Mouse (Mus musculus) lung, postnatal 0 days (tissue): Measurements from ENCODE around the gene Hrh3. TPM values are rescaled to one million over a fixed set of nuclear protein-coding genes. Genes with fewer than 3 reads are reported as not detected.

ENCODE experiments used
- ATAC-seq: fragments of 200-750 bp; cut with Nextera tagmentation; 2 replicates; pipeline ENCODE4 v1.8.0; 2017; ENCODE audit warnings: moderate library complexity
- DNase-seq: peaks from one replicate; pipeline ENCODE4 v3.0.0-alpha.2; 2016; ENCODE audit warnings: low spot score
- H3K27ac ChIP-seq: fragments of 300-500 bp; sonication (generic); 2 replicates; pipeline ENCODE4 v1.5.1; 2014; ENCODE audit warnings: antibody characterized with exemption, mild to moderate bottlenecking, low read length, mixed read lengths
- H3K27me3 ChIP-seq: fragments of 300-500 bp; sonication (generic); replicated peaks from 2 replicates; pipeline ENCODE4 v1.6.1; 2014; ENCODE audit warnings: low read length, mixed read lengths; ENCODE audit not compliant: insufficient read depth
- H3K36me3 ChIP-seq: fragments of 300-500 bp; sonication (generic); 2 replicates; pipeline ENCODE4 v1.6.1; 2014; ENCODE audit warnings: low read length, mixed read lengths; ENCODE audit not compliant: insufficient read depth
- H3K4me1 ChIP-seq: fragments of 300-500 bp; sonication (generic); 2 replicates; pipeline ENCODE4 v1.6.1; 2014; ENCODE audit warnings: antibody characterized with exemption, low read depth, low read length, mixed read lengths; ENCODE audit not compliant: insufficient read depth
- H3K4me2 ChIP-seq: fragments of 300-500 bp; sonication (generic); replicated peaks from 2 replicates; pipeline ENCODE4 v1.6.1; 2014; ENCODE audit warnings: low read depth, mild to moderate bottlenecking, low read length, moderate library complexity, mixed read lengths
- H3K4me3 ChIP-seq: fragments of 300-500 bp; sonication (generic); 2 replicates; pipeline ENCODE4 v1.5.1; 2014; ENCODE audit warnings: low read depth, low read length
- H3K9ac ChIP-seq: fragments of 300-500 bp; sonication (generic); replicated peaks from 2 replicates; pipeline ENCODE4 v1.6.1; 2014; ENCODE audit warnings: low read depth, mild to moderate bottlenecking
- H3K9me3 ChIP-seq: fragments of 300-500 bp; sonication (generic); 2 replicates; pipeline ENCODE4 v1.6.1; 2016; ENCODE audit warnings: low read length, mixed read lengths
- CTCF ChIP-seq: IDR thresholded peaks from 2 replicates; pipeline ENCODE4 v1.5.1; 2016; ENCODE audit warnings: antibody characterized with exemption, mild to moderate bottlenecking
- EP300 ChIP-seq: IDR thresholded peaks from 2 replicates; pipeline ENCODE4 v1.6.1; 2016; ENCODE audit warnings: antibody characterized with exemption, mild to moderate bottlenecking, control low read depth
- WGBS: fragments of 180-500 bp; shearing (Covaris S2); extraction: QIAGEN DNeasy Blood & Tissue Kit; methylation state at CpG from one replicate; pipeline ENCODE4 v1.1.7; 2014; 5-methylcytosine and 5-hydroxymethylcytosine counted together
- polyA plus RNA-seq: library from polyadenylated mRNA; unstranded; fragments of >200 nt; fragmentation: Nextera tagmentation; extraction: Ambion mirVana; gene quantifications from 2 replicates; pipeline ENCODE4 v1.2.1, GENCODE M21; 2015

Hrh3 gene
- polyA plus RNA-seq, 1 experiment from 2014 or later = 0.14 TPM

DNA sequence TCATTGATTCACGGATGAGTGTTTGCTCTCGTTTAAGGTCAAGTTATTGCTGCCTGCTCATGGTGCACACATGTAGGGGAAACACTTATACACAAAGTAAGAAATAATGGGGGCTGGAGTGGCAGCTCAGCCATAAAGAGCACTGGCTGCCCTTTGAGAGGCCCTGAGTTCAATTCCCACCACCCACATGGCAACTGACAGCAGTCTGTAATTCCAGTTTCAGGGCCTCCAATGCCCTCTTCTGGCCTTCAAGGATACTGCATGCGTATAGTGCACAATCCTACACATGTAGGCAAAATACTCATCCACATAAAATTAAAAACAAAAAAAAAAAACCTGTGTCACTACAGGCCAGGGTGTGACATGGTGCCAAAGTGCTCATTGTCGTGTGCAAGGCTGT, 16.8 kb downstream of the Hrh3 start:
- no peak for TF ChIP-seq EP300
- TF ChIP-seq CTCF = peak; percentile 39
- no peak overlapping the region for H3K4me2 ChIP-seq
- H3K27me3 ChIP-seq = no peaks in the 10 kb centered on the region
- DNase-seq (no peak), ATAC-seq (no peak)
- 85% methylated on average over 4 of the region's 4 CpGs for WGBS
- no peaks in the 10 kb centered on the region for H3K4me1 ChIP-seq
- no peaks in the 10 kb centered on the region for H3K9me3 ChIP-seq
- no peaks in the 10 kb centered on the region for H3K36me3 ChIP-seq
- H3K9ac ChIP-seq = no peak overlapping the region
- no peak overlapping the region for H3K4me3 ChIP-seq
- no peak overlapping the region for H3K27ac ChIP-seq

DNA sequence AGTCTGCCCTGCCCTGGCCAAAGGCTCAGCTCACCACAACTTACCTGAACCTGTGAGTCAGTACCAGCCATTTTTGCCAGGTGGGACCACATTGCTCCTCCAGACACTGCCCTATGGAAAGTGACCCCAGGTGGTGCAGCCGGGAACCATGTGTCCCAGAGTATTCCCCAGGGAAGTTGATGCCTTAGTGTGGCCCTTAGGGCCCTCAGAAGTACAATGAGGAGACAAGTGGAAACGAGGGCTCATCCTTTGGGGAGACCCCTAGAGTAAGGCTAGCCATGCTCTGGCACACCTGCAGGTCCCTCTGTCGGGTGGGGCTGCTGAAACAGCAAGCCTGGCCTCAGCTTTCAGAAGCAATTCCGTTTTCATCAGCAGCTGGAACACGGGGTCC, 17.7 kb downstream of the Hrh3 start:
- DNase-seq (no peak), ATAC-seq (no peak)
- WGBS = 85% methylated on average over 5 of the region's 5 CpGs

DNA sequence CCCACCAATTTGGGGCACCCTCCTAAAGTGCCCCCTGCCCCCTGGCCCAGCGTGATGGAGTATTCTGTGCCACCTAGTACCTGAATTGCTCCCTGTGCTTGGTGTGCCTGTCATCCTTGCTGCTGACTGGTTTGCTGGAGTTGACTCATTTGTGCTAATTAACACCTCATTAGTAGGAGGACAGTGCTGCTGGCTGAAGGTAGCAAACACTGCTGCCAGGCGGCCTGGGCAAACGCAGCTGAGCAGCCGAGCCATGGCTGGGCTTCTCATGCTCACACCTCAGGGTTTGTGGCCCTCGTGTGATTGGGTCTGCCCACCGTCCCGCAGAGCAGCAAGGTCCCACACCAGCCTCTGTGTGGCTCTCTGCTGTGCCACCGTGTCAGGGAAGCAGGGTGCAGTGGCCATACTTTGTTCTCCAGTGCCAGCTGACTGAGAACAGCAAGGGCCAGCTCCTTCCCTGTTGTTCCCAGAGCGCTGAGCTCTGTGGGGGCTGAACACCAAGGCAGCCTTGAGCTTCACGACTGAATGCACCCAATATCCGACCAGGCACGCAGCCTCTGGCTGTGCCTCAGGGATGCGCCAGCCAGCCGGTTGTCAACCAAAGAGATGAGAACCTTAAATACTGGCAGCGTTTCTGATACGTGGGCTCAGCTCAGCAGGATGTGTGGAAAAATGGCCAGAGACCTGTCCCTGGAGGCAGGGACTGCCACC, 18.2 kb downstream of the Hrh3 start:
- no peaks in the 10 kb centered on the region for H3K4me1 ChIP-seq
- H3K4me3 ChIP-seq = no peak overlapping the region
- no peak overlapping the region for H3K4me2 ChIP-seq
- H3K9ac ChIP-seq = no peak overlapping the region
- no peak overlapping the region for H3K27ac ChIP-seq
- H3K9me3 ChIP-seq = no peaks in the 10 kb centered on the region
- ATAC-seq = no peak
- H3K27me3 ChIP-seq = no peaks in the 10 kb centered on the region
- no peaks in the 10 kb centered on the region for H3K36me3 ChIP-seq
- DNase-seq = no peak
- no peak for TF ChIP-seq EP300
- TF ChIP-seq CTCF = no peak
- 69% methylated on average over 16 of the region's 16 CpGs for WGBS

More for the DNA sequence above, 17.7 kb downstream of the Hrh3 start:
- no peaks in the 10 kb centered on the region for H3K27me3 ChIP-seq
- no peak overlapping the region for H3K4me3 ChIP-seq
- no peak overlapping the region for H3K9ac ChIP-seq
- H3K9me3 ChIP-seq = no peaks in the 10 kb centered on the region
- TF ChIP-seq CTCF (no peak), EP300 (no peak)
- no peak overlapping the region for H3K4me2 ChIP-seq
- no peak overlapping the region for H3K27ac ChIP-seq
- no peaks in the 10 kb centered on the region for H3K4me1 ChIP-seq
- no peaks in the 10 kb centered on the region for H3K36me3 ChIP-seq

DNA sequence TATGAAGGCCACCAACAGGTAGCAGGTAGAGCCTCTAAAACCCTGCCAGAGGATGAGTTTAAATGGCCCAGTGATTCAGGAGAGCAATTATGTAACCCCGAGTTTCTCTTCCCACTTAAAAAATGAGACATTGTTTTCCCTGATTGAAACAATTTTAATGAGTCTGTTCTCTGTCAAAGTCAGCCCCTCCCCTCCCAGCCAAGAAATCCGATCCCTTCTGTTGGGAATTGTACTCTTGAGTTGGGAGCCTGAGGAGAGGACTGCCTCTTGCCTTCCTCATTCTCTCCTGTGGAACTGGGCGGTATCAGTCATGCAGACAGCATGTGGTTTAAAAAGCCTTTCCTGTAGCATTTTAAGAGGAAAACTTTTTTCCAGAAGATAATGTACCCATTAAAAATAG, 19.7 kb downstream of the Hrh3 start:
- H3K27me3 ChIP-seq = no peaks in the 10 kb centered on the region
- no peak overlapping the region for H3K27ac ChIP-seq
- 30% methylated on average over 3 of the region's 3 CpGs for WGBS
- H3K9ac ChIP-seq = no peak overlapping the region
- no peak for ATAC-seq
- DNase-seq = no peak
- H3K4me1 ChIP-seq = no peaks in the 10 kb centered on the region
- TF ChIP-seq EP300 = no peak
- no peak for TF ChIP-seq CTCF
- no peak overlapping the region for H3K4me2 ChIP-seq
- H3K4me3 ChIP-seq = no peak overlapping the region
- H3K36me3 ChIP-seq = no peaks in the 10 kb centered on the region
- no peaks in the 10 kb centered on the region for H3K9me3 ChIP-seq

DNA sequence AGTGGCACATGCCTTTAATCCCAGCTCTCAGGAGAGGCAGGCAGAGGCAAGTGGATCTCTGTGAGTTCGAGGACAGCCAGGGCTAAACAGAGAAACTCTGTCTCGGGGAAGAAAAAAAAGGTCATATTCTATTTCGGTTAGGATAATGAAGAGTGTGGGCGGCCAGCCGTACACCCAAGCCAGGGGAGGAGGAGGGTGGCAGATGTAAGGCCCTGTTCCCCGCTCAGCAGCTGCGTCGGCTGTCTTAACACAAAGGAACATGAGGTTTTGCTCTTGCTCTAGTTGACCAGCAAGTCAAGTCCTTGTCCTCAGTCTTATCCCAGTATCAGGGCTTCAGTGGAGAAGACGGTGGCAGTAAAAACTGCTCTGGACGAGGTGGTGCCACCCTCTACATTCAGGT, 21.2 kb downstream of the Hrh3 start:
- Histone ChIP-seq H3K9me3 (no peaks in the 10 kb centered on the region), H3K27ac (no peak overlapping the region), H3K9ac (no peak overlapping the region), H3K4me1 (no peaks in the 10 kb centered on the region), H3K27me3 (no peaks in the 10 kb centered on the region), H3K36me3 (0 out of 2 replicates have a peak, but pooled peaks cover under 1% of the 10 kb centered on the region), H3K4me3 (no peak overlapping the region), H3K4me2 (no peak overlapping the region)
- no peak for ATAC-seq
- no peak for DNase-seq
- TF ChIP-seq EP300 (no peak), CTCF (no peak)
- 89% methylated on average over 10 of the region's 10 CpGs for WGBS

DNA sequence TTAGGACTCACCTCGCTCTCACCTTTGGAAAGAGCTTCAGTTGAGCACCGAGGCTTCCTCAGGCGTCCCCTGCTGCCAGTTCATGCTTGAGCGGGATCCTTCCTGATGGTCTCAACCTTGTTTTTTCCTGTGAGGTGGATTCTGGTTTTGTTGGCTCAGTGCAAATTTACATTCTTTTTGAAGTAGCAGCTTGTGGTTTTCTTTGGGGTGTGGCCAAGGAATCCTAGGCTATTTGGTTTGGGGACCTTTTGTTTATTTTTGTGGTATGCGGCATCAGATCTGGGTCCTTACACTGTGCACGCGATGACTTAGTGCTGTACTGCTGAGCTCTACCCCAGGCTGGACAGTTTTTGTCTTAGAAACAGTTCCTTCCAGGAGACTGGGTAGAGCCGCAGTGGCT, 23.6 kb downstream of the Hrh3 start:
- H3K4me1 ChIP-seq = no peaks in the 10 kb centered on the region
- H3K27ac ChIP-seq = no peak overlapping the region
- H3K9ac ChIP-seq = no peak overlapping the region
- TF ChIP-seq CTCF (no peak), EP300 (peak; percentile 50)
- peak; percentile 59 for DNase-seq
- no peak overlapping the region for H3K4me2 ChIP-seq
- no peak overlapping the region for H3K4me3 ChIP-seq
- WGBS = 48% methylated on average over 8 of the region's 8 CpGs
- H3K9me3 ChIP-seq = no peaks in the 10 kb centered on the region
- no peaks in the 10 kb centered on the region for H3K27me3 ChIP-seq
- H3K36me3 ChIP-seq = 0 out of 2 replicates have a peak, but pooled peaks cover 5% of the 10 kb centered on the region
- ATAC-seq = peak; percentile 68

DNA sequence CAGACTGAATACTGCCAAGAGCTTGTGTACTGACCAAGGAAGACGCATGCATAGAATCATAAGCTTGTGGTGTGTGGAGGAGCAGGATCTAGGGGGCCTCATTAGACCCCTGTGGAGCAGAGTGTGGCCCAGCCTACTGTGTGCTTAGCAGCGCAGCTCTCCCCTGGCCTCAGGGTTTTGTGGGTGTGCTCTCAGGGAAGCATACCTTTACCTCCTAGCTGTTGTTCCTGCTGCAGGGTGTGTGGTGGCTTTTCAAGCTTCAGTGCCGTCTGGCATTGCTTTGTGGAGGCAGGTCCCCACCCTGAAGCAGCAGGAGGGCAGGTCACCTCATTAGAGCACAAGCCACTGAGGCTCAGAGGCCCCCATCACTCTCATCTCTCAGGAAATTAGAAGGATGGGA, 26.7 kb downstream of the Hrh3 start:
- no peaks in the 10 kb centered on the region for H3K9me3 ChIP-seq
- no peak overlapping the region for H3K4me2 ChIP-seq
- ATAC-seq (no peak), DNase-seq (no peak)
- no peak overlapping the region for H3K9ac ChIP-seq
- TF ChIP-seq CTCF (no peak), EP300 (no peak)
- 78% methylated on average over 3 of the region's 3 CpGs for WGBS
- H3K4me1 ChIP-seq = no peaks in the 10 kb centered on the region
- no peak overlapping the region for H3K4me3 ChIP-seq
- H3K27ac ChIP-seq = no peak overlapping the region
- H3K27me3 ChIP-seq = no peaks in the 10 kb centered on the region
- H3K36me3 ChIP-seq = 0 out of 2 replicates have a peak, but pooled peaks cover 5% of the 10 kb centered on the region
